Mouse (Mus musculus): ENCODE data around the gene Rpf1. TPM values are rescaled to one million over a fixed set of nuclear protein-coding genes. Genes with fewer than 3 reads are reported as not detected.
A peak's percentile ranks its signal among the peaks of the same experiment; 100 is the strongest.

Rpf1 gene
- total RNA-seq, 1 experiment from 2014 or later = 78.9 TPM

DNA sequence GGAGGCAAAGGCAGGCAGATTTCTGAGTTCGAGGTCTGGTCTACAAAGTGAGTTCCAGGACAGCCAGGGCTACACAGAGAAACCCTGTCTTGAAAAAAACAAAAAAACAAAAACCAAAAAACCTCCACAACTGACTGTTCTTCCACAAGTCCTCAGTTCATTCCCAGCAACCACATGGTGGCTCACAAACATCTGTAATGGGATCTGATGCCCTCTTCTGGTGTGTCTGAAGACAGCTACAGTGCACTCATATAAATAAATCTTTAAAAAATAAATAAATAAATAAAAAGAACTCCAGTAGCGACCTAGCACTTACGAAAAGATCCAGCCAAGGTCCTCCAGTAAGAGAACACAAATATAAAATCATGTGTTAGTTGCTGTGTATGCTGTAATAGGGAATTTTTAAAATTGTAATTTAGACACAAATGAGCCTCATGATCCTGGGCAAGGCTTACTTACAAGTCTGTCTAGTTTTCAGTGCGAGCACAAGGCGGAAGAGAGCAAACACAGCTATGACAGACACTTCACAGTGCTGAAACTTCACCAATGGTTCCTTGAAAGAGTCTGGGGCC lies 917 bp downstream of the Rpf1 start:
- ATAC-seq (replicated peaks in 1 of 2; ENCODE audit: insufficient read depth in 1 of 2, low FRiP score in 2 of 2, low TSS enrichment in 1 of 2, low read depth in 1 of 2, poor library complexity in 2 of 2, severe bottlenecking in 2 of 2) = no peak

DNA sequence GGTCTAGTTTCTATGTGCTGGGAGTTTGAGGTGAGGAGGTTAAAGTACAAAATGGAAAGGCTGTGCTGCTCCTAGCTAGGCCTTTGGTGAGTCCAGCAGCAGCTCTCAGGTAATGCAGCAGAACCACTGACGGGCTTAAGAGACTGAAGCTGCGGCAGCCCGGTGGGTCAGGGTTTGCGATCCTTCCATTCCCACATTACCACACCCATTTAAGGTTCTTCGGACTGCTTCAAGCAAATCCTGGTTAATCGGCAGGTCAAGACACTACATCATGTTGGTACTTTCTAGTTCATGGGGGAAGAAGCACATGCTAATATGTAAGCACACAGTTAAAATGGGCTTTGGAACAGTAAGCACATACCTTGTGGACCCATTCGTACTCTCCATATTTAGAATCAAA lies 14.5 kb downstream of the Rpf1 start:
- no peak for ATAC-seq (replicated peaks in 1 of 2; ENCODE audit: insufficient read depth in 1 of 2, low FRiP score in 2 of 2, low TSS enrichment in 1 of 2, low read depth in 1 of 2, poor library complexity in 2 of 2, severe bottlenecking in 2 of 2)

DNA sequence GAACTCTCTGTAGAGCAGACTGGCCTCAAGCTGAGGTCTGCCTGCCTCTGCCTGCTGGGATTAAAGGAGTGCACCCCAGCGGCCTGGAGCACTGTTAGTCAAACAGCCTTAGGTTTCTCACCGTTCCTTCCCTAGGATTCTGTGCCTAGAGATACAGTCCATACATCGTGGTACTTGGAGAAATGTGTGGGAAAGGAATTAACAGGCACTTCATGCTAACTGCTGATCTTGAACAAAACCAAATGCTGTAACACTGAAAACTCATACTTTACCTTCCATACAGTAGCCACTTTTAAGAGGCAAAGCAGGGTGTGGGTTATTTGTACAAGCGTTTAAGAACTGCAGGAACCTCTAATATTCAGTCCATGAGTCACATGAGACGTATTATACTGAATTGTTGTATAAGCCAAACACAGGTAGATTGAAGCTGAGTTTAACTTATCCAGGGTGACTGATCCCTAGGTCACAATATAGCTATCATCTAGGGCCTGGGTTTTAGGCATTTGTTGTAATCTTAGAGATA lies 19.6 kb downstream of the Rpf1 start:
- ATAC-seq (replicated peaks in 1 of 2; ENCODE audit: insufficient read depth in 1 of 2, low FRiP score in 2 of 2, low TSS enrichment in 1 of 2, low read depth in 1 of 2, poor library complexity in 2 of 2, severe bottlenecking in 2 of 2) = no peak

DNA sequence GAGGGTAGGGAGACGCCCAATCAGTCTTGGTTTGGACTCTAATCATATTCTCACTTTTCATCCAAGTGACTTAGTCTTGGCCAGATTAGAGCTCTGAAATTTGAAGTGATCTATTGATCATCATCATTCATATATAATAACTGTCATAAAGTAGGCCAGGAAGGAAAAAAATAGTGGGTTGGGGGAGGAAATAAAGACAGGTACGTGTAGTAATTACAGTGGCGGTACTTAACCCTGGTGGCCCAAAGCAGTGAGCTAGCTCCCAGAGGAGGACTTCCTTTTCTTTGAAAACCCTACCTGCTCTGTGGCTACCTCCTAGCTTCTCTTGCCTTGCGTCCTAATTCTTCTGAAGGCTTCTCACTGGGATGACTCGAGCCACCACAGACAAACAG lies 20.4 kb downstream of the Rpf1 start:
- peak in 1 of 2 experiments; percentile 30; a peak in 2 of 4 replicates for ATAC-seq (replicated peaks in 1 of 2; ENCODE audit: insufficient read depth in 1 of 2, low FRiP score in 2 of 2, low TSS enrichment in 1 of 2, low read depth in 1 of 2, poor library complexity in 2 of 2, severe bottlenecking in 2 of 2)

DNA sequence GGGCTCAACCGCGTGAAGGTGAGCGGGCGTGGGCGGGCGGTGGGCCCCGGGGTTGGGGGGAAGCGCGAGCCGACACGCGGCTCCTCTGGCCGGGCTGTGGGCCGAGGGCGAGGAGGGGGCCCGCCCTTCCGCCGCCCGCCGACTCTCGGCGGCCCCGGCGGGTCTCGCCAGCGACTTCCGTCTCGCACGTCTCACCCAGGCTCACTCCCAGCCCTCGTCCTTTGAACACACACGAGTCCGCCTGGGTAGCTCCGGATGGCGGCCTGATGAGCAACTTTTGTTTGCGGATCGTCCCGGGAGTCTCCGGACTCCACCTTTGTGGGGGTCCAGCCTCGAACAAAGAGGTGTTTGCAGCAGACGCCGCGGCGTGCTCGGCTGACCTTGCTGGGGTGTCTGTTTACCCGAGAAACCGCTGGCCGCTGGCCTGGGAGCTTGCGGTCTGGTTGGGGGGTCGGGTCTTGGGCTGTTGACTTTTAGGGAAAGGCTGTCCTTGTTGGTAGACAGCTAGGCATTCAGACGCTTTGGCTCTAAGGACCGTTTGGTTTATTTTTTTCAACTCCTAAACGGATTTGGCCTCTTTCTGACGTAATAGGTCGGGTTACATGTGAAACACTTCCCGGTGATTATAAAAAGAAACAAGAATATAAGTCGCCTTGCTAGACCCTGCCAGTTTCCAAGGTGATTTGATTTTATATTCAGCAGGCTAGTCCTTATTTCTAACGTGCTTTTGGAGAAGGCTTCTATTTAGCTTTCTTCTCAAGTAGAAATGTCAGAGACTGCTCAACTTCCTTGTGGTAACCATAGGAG lies 21.0 kb downstream of the Rpf1 start:
- ATAC-seq (replicated peaks in 1 of 2; ENCODE audit: insufficient read depth in 1 of 2, low FRiP score in 2 of 2, low TSS enrichment in 1 of 2, low read depth in 1 of 2, poor library complexity in 2 of 2, severe bottlenecking in 2 of 2) = peak; percentile 30 to 50

DNA sequence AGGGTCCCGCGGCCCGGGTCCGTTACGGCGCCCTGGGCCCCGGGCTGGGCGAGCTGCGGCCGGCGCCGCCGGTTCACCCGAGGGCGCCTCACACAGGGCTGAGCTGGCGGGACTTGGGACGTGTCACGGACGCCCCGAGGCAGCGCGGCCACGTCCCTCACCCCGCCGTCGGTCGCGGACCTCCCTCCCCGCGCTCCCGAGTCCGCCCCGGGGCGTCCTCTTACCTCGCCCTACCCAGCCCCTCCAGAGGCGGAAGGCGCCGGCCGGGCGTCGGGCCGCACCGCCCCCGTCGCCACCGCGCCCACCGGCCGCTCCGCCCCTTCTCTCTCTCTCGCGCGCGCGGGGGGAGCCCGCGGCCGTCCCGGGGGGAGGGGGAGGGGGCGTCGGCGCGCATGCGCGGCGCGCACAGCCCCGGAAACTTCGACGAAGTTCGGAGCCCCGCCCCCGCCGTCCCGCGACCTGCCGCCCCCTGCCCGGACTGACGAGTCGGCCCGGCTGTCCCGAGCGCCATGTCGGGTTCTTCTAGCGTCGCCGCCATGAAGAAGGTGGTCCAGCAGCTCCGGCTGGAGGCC lies 21.7 kb downstream of the Rpf1 start, which contains the start of the genes Spata1 and Gng5:
Gene Spata1 (minus strand): TSS at position 323 of the 572 bp plus-strand sequence.
Gene Gng5 (plus strand): TSS at position 377 of the 572 bp plus-strand sequence.
- ATAC-seq (replicated peaks in 1 of 2; ENCODE audit: insufficient read depth in 1 of 2, low FRiP score in 2 of 2, low TSS enrichment in 1 of 2, low read depth in 1 of 2, poor library complexity in 2 of 2, severe bottlenecking in 2 of 2) = peak; percentile 62 to 75

DNA sequence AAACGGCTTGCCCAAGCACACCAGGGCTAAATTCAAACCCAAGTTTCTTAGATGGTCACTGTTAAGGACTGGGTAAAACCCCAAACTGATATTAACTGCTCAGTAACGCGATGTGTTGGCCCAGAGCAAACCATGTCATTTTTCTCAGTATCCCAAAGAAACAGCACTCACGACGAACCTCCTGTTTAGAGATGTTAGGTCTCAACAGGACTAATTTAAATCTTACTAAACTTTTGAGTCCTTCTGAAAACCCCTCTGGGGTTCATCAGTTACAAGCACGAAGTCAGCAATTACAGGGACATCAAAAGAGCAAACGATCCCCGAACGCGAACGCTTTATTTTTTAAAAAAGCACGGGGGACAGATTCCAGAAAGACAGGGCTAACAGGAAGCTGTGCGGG lies 22.2 kb downstream of the Rpf1 start:
- ATAC-seq (replicated peaks in 1 of 2; ENCODE audit: insufficient read depth in 1 of 2, low FRiP score in 2 of 2, low TSS enrichment in 1 of 2, low read depth in 1 of 2, poor library complexity in 2 of 2, severe bottlenecking in 2 of 2) = no peak

DNA sequence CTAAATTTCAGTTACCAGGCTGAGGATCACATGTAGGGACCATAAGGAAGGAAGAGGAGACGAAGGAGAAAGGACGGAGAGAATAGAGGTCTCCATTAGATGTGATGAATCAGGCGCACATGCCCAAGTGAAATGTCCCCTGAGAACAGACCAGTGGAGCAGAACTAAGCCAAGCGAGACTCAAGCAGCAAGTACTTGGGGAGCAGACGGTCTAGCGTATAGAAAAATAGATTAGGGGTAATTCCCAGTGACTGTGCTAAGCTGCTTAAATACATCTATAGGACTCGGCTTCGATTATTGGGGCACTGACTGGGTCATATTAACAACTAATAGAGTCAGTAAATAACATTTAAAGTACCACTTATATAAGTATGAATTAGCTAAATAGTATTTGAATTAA lies 26.3 kb downstream of the Rpf1 start:
- ATAC-seq (replicated peaks in 1 of 2; ENCODE audit: insufficient read depth in 1 of 2, low FRiP score in 2 of 2, low TSS enrichment in 1 of 2, low read depth in 1 of 2, poor library complexity in 2 of 2, severe bottlenecking in 2 of 2) = no peak

DNA sequence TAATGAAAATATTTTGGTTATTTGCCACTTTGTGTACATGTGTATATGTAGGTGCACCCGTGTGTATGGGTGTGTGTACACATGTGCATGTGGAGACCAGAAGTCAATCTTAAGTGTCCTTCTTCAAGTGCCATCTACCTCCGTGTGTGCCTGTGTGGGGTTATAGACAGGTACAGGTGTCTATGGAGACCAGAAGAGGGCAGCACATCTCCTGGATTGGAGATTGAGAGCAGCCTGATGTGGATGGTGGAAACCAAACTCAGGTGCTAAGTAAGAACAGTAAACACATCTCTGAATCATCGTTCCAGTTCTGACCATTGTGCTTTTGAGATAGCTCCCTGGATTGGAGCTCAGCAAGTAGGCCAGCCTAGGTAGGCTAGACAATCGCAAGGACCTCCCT lies 34.8 kb downstream of the Rpf1 start:
- no peak for ATAC-seq (replicated peaks in 1 of 2; ENCODE audit: insufficient read depth in 1 of 2, low FRiP score in 2 of 2, low TSS enrichment in 1 of 2, low read depth in 1 of 2, poor library complexity in 2 of 2, severe bottlenecking in 2 of 2)

DNA sequence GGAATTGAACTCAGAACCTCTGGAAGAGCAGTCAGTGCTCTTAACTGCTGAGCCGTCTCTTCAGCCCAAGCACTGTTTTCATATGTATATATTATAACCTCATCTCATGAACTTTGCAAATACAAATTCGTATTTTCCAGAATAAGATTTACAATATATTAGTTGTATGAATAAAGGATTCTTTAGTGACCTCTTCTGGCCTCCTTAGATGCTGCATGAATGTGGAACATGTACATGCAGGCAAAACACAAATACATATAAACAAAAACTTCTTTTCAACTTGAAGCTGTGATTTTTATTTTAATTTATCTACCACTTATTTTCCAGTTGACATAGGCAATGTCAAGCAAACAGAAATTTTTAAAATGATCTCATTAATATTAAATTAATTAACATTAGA lies 39.2 kb downstream of the Rpf1 start:
- no peak for ATAC-seq (replicated peaks in 1 of 2; ENCODE audit: insufficient read depth in 1 of 2, low FRiP score in 2 of 2, low TSS enrichment in 1 of 2, low read depth in 1 of 2, poor library complexity in 2 of 2, severe bottlenecking in 2 of 2)

DNA sequence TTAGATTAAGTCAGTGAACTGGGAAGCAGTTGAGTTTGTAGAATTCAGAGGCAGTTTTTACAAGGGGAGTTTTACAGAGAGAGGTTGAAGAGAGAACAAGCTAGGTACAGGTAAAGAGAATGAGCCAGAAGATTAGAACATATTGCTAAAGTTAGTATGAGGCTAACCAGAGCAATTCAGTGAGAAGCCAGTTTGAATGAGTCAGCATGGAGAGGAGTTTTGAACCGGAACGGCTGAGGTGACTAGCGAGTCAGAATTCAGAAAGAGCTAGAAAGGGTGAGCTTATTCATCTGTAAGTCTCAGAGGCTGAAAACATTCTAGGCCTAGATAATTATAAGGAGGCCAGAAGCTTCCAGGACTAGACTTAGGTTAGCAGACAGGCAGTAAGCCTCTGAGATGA lies 46.8 kb downstream of the Rpf1 start:
- no peak for ATAC-seq (replicated peaks in 1 of 2; ENCODE audit: insufficient read depth in 1 of 2, low FRiP score in 2 of 2, low TSS enrichment in 1 of 2, low read depth in 1 of 2, poor library complexity in 2 of 2, severe bottlenecking in 2 of 2)

DNA sequence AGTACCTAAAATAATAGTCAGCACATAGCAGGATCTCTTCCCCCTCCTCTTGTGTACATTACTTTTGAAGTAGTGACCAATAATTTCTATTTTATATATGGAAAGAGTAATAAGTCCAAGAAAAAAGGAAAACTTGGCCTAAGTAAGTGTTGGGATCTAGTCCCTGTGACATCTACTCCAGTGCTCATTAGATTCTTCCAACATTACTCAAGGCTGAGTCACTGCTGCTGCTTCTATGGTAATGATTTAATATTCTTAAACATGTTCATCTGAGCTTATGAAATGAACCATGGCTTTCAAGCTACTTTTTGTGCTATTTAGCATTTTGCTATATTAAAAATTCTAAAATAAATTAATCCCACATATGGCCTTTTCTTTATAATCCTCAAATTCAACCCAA lies 47.5 kb downstream of the Rpf1 start:
- ATAC-seq (replicated peaks in 1 of 2; ENCODE audit: insufficient read depth in 1 of 2, low FRiP score in 2 of 2, low TSS enrichment in 1 of 2, low read depth in 1 of 2, poor library complexity in 2 of 2, severe bottlenecking in 2 of 2) = no peak

DNA sequence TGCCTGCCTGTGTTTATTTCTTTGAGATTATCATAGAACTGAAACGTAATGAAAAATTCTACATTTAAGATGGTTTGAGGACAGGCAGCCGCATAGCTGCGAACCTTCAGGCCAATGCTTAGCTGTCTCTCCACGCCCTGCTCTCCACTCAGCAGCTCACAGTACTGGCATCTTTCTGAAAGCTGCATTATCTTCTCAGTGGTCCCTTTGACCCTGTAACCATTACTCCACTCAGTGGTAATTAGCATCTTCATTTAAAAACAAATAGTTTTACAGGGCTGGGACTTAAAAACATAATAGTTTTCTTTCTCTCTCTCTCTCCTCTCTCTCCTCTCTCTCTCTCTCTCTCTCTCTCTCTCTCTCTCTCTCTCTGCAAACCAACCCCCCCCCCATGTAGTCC lies 48.6 kb downstream of the Rpf1 start:
- no peak for ATAC-seq (replicated peaks in 1 of 2; ENCODE audit: insufficient read depth in 1 of 2, low FRiP score in 2 of 2, low TSS enrichment in 1 of 2, low read depth in 1 of 2, poor library complexity in 2 of 2, severe bottlenecking in 2 of 2)

DNA sequence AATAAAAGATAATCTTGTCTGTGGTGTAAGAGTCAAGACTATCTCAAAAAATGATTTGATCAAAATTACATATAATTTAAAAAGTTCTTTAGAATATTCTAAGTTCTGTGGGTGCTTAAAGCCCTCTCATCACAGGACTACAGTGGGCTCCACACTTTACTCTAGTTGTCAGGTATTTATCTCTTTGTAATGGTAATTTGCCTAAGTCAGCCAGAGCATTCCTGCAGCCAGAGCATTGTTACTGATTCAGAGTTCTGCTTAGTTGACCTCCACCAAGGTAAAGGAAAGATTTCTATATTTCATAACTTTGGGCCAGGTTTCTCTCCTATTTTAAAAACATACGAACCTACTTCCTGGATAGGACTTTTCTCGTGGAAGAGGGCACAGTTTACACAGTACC lies 52.0 kb downstream of the Rpf1 start:
- ATAC-seq (replicated peaks in 1 of 2; ENCODE audit: insufficient read depth in 1 of 2, low FRiP score in 2 of 2, low TSS enrichment in 1 of 2, low read depth in 1 of 2, poor library complexity in 2 of 2, severe bottlenecking in 2 of 2) = no peak

DNA sequence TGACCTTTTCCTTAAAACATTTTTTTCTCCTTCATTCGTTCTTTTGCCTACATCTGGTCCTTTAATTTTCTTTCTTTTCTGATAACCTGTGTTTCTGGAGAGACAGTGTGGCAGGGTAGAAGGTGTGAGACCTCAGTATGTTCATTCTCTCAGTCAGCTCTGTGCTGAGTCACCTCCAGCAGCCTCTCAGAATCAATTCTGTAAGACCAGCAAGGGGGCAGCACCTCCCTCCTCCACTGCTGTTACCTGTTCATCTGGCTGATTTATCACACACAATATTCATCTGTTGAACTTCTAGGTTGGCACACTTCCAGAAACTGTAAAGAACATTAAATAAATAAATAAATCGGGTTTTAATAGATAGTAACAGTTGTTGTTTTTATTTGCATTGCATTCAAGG lies 58.3 kb downstream of the Rpf1 start:
- no peak for ATAC-seq (replicated peaks in 1 of 2; ENCODE audit: insufficient read depth in 1 of 2, low FRiP score in 2 of 2, low TSS enrichment in 1 of 2, low read depth in 1 of 2, poor library complexity in 2 of 2, severe bottlenecking in 2 of 2)

Data from hematopoietic stem cell, adult 5-6 weeks (primary cell).